Mouse (Mus musculus) CD4-positive helper T cell, adult 2 months (primary cell): ENCODE data around the gene Rdh1.

Experiments used
- DNase-seq: peaks from one replicate; pipeline ENCODE4 v3.0.0-alpha.2; 2012; ENCODE audit warnings: low read depth, missing footprints, low spot score

Gene Rdh1

DNA sequence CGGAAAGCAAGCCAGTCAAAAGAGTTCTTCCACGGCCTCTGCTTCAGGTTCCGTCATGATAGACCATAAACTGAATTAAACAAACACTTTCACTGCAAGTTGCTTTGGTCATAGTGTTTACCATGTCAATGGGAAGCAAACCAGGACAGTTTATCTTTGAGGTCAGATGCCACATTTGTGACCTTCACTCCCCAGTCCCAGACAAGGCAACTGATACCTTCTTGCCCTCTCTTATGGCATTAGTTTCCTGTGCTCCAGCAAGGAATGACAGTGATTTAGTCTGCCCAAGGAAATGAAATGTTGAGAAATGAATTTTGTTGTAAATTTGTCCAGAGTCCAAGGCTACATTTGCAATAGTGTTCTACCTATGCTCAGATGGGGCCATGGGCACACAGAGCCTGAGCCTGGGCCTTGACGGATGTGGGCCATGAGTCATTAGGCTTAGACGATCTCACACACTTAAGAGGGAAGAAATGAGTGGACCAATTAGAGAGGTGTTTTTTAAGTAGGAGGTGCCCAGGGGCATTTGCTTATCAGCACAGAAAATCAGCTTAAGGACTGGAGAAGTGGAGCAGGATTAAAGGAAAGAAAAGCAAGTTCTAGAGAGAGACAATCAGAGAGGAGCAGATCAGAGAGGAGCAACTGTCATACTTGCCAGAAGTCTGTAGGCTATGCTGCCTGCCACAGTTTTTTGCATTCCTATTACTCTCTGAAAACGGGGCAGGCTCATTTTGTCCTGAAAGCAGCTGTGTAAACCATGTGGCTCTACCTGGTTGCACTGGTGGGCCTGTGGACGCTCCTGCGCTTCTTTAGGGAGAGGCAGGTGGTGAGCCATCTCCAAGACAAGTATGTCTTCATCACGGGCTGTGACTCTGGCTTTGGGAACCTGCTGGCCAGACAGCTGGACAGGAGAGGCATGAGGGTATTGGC lies at the start of gene Rdh1, which contains the start of gene Rdh16f1:
TSS of gene Rdh1 (plus strand) at position 541 of the 930 bp plus-strand sequence.
TSS of gene Rdh16f1 (plus strand) at position 607 of the 930 bp plus-strand sequence.
- DNase-seq: peak; percentile 22

DNA sequence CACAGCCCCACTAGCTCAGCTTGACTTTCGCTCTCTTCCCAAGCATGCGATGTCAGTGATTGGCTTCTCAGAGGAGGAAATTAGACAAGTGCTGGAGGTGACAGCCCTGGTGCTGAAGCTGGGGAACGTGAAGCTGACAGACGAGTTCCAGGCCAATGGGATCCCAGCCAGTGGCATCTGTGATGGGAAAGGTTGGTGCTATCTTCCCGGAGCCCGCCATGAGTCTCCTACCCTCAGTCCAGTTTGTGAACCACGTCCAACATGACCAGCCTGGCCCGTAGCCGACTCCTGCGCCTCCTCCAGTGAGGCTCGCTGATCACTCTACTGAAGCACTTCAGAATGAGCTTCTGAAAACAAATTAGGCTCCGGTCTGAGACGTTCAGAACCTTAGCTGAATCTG lies 49.2 kb upstream of the Rdh1 start:
- no peak for DNase-seq

DNA sequence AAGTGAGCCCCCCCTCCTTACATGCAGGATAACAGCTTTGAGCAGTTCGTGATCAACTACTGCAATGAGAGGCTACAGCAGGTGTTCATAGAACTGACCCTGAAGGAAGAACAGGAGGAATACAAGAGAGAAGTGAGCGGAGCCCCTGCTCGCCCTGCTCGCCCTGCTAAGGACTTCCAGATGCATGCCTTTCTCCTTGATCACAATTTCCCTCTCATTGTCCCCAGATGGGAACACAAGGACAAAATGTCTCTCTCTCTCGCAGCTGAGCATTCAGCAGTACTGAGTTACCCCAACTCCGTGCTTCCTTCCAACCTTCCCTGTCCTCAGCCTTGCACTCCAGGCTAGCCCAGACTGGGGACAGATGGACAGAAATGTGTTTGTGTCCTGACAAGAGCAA lies 46.8 kb upstream of the Rdh1 start:
- DNase-seq: no peak

- DNase-seq: no peak
These were observed 37.7 kb upstream of the Rdh1 start for GRCm38 (mm10) chr10:127721671-127722418.

DNA sequence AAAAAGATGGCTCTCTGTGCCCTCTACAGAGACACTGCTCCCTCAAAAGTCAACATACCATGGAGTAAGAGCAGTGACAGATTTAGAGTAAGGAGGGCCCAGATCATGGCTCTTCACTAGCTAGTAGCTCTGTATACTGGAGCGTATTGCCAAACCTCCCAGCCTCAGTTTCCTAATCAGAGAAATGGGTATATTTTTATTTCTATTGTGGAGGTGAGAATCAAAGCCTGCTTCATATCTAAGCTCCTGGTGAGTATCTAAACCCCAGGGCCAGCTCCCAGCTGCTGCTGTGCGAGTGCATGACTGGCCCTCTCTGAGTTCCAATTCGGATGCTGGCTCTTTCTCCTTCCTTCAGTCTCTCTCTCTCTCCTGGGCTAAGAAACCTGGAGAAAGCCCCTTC lies 35.3 kb upstream of the Rdh1 start, which contains the start of gene Tac2:
TSS of gene Tac2 (plus strand) at position 301 of the 400 bp plus-strand sequence.
- no peak for DNase-seq

DNA sequence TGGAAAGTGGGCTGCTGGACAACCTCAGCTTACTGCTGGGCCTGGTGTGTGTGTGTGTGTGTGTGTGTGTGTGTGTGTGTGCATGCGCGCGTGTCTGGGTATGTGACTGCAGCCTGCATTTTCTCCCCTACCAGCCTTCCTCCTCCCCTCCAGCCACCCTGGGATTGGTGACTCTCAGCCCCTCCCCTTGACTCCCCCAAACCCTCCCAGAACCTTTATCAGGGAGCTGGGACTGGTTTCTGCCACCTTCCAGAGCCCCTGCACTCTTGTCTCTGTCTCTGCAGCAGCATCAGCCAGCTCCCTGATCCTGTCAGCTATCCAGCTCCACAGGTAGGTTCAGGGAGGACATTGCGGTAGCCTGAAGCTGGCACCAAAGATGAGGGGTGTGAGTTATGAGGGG lies 34.4 kb upstream of the Rdh1 start:
- no peak for DNase-seq

- DNase-seq: no peak
These were observed 31.1 kb upstream of the Rdh1 start for GRCm38 (mm10) chr10:127728437-127728836.

DNA sequence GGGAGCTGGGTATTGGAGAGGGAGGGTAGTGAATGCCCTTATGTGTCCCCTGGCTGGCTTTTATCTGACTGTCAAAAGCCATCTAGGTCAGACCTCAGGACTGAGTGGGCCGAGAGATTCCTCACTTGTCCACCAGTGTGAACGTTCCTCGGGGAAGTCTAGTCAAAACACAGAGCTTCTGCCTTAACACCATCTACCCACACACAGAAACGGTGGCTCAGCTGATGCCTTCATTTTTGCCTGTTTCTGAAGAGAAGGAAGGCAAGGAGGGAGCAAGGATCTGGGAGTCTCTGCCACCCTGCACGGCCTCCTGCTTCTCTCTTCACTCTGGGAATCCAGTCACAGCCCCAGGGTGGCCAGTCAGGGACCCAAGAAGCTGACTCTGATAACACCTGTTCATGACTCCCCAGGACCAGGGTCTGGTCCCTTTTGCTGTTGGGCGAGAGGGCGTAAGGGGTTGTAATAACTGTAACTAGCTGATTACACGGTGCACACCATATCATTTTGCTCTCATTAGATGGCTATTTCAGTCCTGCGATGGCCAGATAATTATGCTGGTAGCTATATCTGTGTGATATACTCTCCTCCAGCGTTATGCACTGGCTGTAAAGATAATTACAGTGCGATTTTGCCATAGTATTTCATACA lies 29.1 kb upstream of the Rdh1 start:
- DNase-seq: no peak

DNA sequence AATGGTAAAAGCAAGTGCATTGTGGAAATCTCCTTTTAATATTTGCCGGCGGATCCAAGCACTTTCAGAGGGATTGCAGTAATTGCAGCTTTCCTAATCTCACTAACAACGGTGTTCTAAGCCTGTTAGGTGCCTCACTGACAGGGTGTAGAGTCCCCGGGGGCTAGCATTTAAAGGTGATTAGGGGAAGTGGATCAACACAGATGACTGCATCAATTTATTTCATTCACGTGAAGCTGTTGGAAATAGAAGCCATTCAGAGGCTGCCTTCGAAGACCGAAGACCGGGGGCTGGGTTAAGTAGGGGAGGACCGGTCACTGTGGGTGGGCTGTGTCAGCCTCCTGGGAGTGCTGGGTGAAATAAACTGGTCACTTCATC lies 28.6 kb upstream of the Rdh1 start:
- DNase-seq: no peak

DNA sequence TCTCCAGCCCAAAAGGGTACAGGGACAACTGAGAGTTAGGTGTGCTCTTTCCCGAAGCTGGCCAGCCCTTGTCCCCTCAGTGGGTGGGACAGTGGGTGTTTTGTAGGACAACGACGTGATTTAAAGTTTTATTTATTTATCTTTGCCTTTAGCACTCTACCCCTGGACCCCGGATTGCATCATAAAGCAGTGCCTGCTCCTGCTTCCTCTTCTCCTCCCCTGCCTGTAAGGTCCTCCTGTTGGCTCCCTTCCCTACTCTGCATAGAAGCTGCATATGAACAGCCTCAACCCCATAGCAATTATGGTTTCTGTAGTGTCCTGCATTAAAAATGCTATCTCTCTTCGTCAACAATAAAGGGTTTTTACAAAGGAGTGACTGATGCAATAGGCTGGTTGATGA lies 28.1 kb upstream of the Rdh1 start:
- DNase-seq: no peak

DNA sequence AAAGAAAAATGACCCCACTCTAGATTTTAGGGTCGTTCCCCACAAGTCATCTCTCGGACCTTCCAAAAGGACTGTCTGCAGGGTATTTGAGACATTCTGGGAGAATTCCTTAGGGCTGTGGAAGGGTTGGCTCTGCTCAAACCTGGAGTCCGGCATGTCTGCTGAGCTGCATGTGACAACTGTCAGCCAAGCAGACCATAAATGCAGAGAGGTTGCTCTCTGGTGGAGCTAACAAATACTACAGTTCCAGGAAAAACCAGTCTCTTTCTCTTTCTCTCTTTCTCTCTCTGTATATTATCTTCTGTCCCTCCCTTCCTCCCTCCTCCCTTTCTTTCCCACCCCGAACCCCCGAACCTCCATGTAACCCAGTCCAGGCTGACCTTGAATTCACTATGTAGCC lies 25.1 kb upstream of the Rdh1 start:
- DNase-seq: no peak

GRCm38 (mm10) chr10:127736266-127736665 lies 23.3 kb upstream of the Rdh1 start:
- no peak for DNase-seq

DNA sequence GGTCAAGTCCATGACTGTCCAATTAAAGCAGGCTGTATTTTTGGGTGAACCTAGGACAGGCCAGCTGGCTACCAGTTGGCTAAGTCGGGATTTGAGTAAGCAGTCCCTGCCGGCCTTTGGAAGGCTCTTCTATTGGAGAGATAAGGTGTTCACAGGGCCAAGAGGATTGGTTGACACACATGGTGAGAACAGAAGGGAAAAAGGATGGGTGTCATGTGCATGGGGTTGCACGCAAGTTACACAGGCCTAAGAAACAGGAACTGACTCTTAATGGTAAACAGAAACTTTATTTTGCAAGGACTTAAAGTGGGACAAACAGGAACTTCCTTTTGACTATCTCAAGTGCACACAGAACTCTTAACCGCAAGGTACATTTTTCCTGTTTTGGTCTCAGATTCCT lies 22.6 kb upstream of the Rdh1 start:
- DNase-seq: no peak

GRCm38 (mm10) chr10:127737552-127737951 lies 22.0 kb upstream of the Rdh1 start:
- DNase-seq: no peak

DNA sequence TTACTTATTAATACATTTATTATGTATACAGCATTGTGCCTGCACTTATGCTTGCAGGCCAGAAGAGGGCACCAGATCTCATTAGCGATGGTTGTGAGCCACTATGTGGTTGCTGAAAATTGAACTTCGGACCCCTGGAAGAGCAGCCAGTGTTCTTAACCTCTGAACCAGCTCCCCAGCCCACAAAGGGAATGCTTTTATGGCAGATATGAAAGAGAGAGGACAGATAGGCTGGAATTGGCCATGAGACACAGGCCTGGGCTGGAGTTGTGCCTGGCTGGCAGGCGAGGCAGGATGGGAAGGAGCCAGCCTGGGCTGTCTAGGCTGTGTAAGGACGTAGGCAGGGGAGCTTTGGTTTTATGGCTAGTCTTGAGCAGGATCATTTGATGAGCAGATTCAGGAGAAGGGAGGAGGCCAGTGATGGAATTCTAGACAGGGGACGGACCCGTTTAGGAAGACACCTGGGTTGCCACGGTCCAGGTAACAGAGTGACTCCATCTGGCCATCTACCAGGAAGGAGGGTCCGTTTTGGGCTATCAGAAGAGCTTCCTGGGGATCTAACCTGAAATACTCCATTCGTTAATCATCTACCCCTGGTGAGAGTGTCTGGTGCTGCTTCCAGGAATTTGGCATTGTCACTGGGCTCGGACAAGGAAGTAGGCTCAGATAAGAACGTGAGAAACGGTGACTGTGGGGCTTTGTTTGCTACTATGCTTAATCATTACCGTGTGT lies 21.2 kb upstream of the Rdh1 start:
- peak; percentile 39 for DNase-seq

GRCm38 (mm10) chr10:127739083-127739660 lies 20.3 kb upstream of the Rdh1 start, which contains the start of gene Zbtb39:
TSS of gene Zbtb39 (plus strand) at chr10:127739538.
- peak; percentile 80 for DNase-seq

DNA sequence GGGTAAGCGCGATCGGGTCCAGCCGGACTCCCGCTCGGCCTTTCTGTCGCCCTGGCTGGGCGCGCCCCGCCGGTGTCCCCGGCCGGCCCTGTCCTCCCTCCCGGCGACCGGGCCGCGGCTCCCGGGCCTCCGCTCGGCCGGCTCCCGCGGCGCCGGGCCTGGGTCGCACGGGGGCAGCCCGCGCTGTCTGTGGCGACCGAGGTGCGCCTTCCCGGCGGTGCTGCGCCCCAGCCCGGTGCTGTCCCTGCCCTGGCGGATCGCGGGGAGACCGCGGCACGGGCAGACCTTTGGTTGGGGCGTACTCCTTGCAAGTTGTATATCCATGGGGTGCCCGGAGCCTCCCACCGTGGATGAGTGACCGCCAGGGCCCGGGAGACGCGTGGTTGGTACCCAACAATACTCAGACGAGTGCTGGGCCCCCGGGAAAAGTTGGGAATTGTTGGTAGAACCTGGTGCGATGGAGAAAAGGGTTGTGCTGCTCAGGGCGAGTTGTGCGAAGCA lies 19.8 kb upstream of the Rdh1 start:
- peak; percentile 54 for DNase-seq

GRCm38 (mm10) chr10:127744661-127745060 lies 14.9 kb upstream of the Rdh1 start:
- peak; percentile 65 for DNase-seq

DNA sequence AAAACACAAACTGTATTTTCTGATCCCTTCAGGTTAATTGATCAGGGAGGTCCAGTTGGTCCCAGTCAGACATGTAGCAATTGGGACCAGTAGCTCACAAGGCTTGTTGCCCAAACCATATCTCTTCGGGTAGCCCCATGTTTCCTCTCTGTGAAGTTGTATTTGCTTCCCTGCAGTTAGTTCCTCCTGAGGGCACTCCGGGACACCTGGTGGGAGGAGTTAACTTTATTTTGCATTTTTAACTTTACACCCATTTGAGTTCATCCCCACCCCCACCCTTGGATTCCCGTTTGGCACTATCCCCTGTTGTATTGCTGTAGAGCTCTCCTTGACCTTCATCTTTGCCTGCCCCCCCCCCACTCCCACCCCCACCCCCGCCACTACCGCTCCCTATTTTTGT lies 13.6 kb upstream of the Rdh1 start:
- no peak for DNase-seq

DNA sequence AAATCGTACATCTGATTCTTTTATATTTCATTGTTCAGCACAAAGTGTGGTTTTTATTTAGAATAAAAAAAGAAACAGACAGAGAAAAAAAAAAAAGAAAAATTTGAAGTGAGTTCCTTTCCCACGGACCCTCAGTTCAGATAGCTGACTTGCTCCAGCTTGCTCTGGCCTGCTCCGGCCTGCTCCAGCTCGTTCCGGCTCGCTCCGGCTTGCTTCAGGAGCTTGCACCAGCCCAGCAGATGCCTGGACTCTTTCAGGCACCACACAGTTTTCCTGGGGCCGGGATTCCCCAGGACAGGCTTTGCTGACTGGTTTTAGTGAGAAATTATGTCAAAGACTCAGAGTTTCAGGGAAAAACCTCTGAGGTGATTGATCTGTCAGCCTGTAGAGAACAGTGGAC lies 12.3 kb upstream of the Rdh1 start:
- no peak for DNase-seq
